Mouse (Mus musculus) MEL (cell line): ENCODE measurements around the gene Fbf1. TPM values are rescaled to one million over a fixed set of nuclear protein-coding genes. Genes with fewer than 3 reads are reported as not detected.
"Not testable (repeated sequence)": the region's sequence is repeated elsewhere in the genome, so short reads cannot be mapped to it uniquely, and the experiment has no call there.

Source experiments
- DNase-seq: peaks from one replicate; pipeline ENCODE4 v3.0.0; 2011; ENCODE audit warnings: low read depth, low spot score
- H3K27ac ChIP-seq: 2 replicates; pipeline ENCODE4 v1.5.1; 2012; ENCODE audit warnings: low read depth, mild to moderate bottlenecking, control low read depth, low read length, moderate library complexity; ENCODE audit not compliant: control insufficient read depth
- H3K27me3 ChIP-seq, 2 experiments: fragments of 150-350 bp in 1 of 2; sonication (generic) in 1 of 2; 2 replicates each; pipeline ENCODE4 v1.6.1; 2012; ENCODE audit warnings: low read length in 2 of 2, mild to moderate bottlenecking in 2 of 2, improper control_type of control experiment in 1 of 2, moderate library complexity in 1 of 2; ENCODE audit not compliant: insufficient read depth in 2 of 2, control insufficient read depth in 1 of 2
- H3K36me3 ChIP-seq, 2 experiments: 2 replicates each; pipeline ENCODE4 v1.6.1; 2012 to 2014; ENCODE audit warnings: low read length in 2 of 2, improper control_type of control experiment in 1 of 2, inconsistent platforms in 1 of 2, mild to moderate bottlenecking in 1 of 2; ENCODE audit not compliant: insufficient read depth in 2 of 2, control insufficient read depth in 1 of 2
- H3K4me1 ChIP-seq, 2 experiments: fragments of 150-350 bp in 1 of 2; sonication (generic) in 1 of 2; 2 replicates each; pipeline ENCODE4 v1.6.1; 2012; ENCODE audit warnings: low read length in 2 of 2, improper control_type of control experiment in 1 of 2, mild to moderate bottlenecking in 1 of 2; ENCODE audit not compliant: insufficient read depth in 2 of 2, control insufficient read depth in 1 of 2
- H3K4me3 ChIP-seq, 2 experiments: fragments of 150-350 bp in 1 of 2; sonication (generic) in 1 of 2; 2 replicates each; pipeline ENCODE4 v1.5.1; 2012; ENCODE audit warnings: low read depth in 2 of 2, low read length in 2 of 2, mild to moderate bottlenecking in 2 of 2, moderate library complexity in 2 of 2, control low read depth in 1 of 2, improper control_type of control experiment in 1 of 2; ENCODE audit not compliant: control insufficient read depth in 1 of 2, insufficient read depth in 1 of 2
- H3K79me2 ChIP-seq: 2 replicates; pipeline ENCODE4 v1.6.1; 2012; ENCODE audit warnings: mild to moderate bottlenecking, low read length, moderate library complexity; ENCODE audit not compliant: control insufficient read depth, poor library complexity, insufficient read depth
- H3K9ac ChIP-seq: 2 replicates; pipeline ENCODE4 v1.6.1; 2012; ENCODE audit warnings: low read depth, mild to moderate bottlenecking, control low read depth, low read length, moderate library complexity; ENCODE audit not compliant: control insufficient read depth, poor library complexity, severe bottlenecking
- H3K9me3 ChIP-seq: fragments of 150-350 bp; sonication (generic); replicated peaks from 2 replicates; pipeline ENCODE4 v1.6.1; 2012; ENCODE audit warnings: mild to moderate bottlenecking, low read length, improper control_type of control experiment, moderate library complexity; ENCODE audit not compliant: insufficient read depth
- CHD2 ChIP-seq: IDR thresholded peaks from 2 replicates; pipeline ENCODE4 v1.6.1; 2011; ENCODE audit warnings: low read length, improper control_type of control experiment
- CTCF ChIP-seq, 3 experiments: IDR thresholded peaks in 2 of 3; conservative IDR thresholded peaks in 1 of 3; 2 replicates each; pipeline ENCODE4 v1.5.1; 2011 to 2012; ENCODE audit warnings: low read length in 3 of 3, low read depth in 2 of 3, mild to moderate bottlenecking in 2 of 3, improper control_type of control experiment in 1 of 3, inconsistent platforms in 1 of 3, mixed read lengths in 1 of 3, moderate library complexity in 1 of 3; ENCODE audit not compliant: control insufficient read depth in 1 of 3, insufficient read depth in 1 of 3, poor library complexity in 1 of 3, severe bottlenecking in 1 of 3
- E2F4 ChIP-seq: IDR thresholded peaks from 2 replicates; pipeline ENCODE4 v1.6.1; 2011; ENCODE audit warnings: low read depth, low read length, improper control_type of control experiment, borderline replicate concordance
- GATA1 ChIP-seq: IDR thresholded peaks from 2 replicates; pipeline ENCODE4 v1.6.1; 2011; ENCODE audit warnings: low read depth, low read length, improper control_type of control experiment
- MYC ChIP-seq: IDR thresholded peaks from 2 replicates; pipeline ENCODE4 v1.6.1; 2011; ENCODE audit warnings: low read depth, mild to moderate bottlenecking, low read length, improper control_type of control experiment, moderate library complexity
- TBP ChIP-seq: IDR thresholded peaks from 2 replicates; pipeline ENCODE4 v1.8.0; 2011; ENCODE audit warnings: low read depth, low read length, improper control_type of control experiment
- USF1 ChIP-seq: IDR thresholded peaks from 2 replicates; pipeline ENCODE4 v1.6.1; 2014; ENCODE audit warnings: low read depth, mild to moderate bottlenecking, inconsistent platforms, low read length, improper control_type of control experiment, moderate library complexity
- polyA plus RNA-seq, 2 experiments: library from polyadenylated mRNA; stranded (reverse) in 1 of 2; unstranded in 1 of 2; fragments of >175 nt in 1 of 2; fragments of >200 nt in 1 of 2; gene quantifications; 2 replicates each; pipeline versions ENCODE4 v1.2.1 to v1.2.4; 2012; ENCODE audit warnings: low replicate concordance in 2 of 2, low read depth in 1 of 2; ENCODE audit not compliant: insufficient read length in 2 of 2, insufficient read depth in 1 of 2, missing spikeins in 1 of 2
- total RNA-seq: library from RNA; depleted of rRNA; stranded (reverse); fragments of 300-350 nt; gene quantifications from 2 replicates; pipeline ENCODE4 v1.2.3, GENCODE M21; 2012; rRNA removed

Fbf1 gene
- total and polyA plus RNA-seq, 3 experiments: 29.2 to 32.5 TPM; not detected in 1

- 0 out of 6 replicates have a peak, but pooled peaks of 1 of the 3 experiments have one; percentile 0 for TF ChIP-seq CTCF (IDR thresholded peaks at IDR 0.05 in 2 of 3, conservative IDR thresholded peaks at IDR 0.05 in 1 of 3; ENCODE audit: control insufficient read depth in 1 of 3, insufficient read depth in 1 of 3, low read depth in 2 of 3, low read length in 3 of 3, poor library complexity in 1 of 3, severe bottlenecking in 1 of 3)
- TF ChIP-seq E2F4: no peak
- TF ChIP-seq USF1: peak; percentile 94
- TF ChIP-seq CHD2: peak; percentile 74
- peak; percentile 98 for TF ChIP-seq GATA1
Measured at GRCm38 (mm10) chr11:116093771-116094565, 74.0 kb downstream of the Fbf1 start (continued).

GRCm38 (mm10) chr11:116092959-116093358 is 75.0 kb downstream of the Fbf1 start:
- H3K9me3 ChIP-seq, H3K9ac ChIP-seq, H3K27me3 ChIP-seq, H3K4me3 ChIP-seq, DNase-seq, H3K79me2 ChIP-seq: not testable (repeated sequence)
- peak overlapping the region; percentile 94 for H3K27ac ChIP-seq
- 0 out of 2 replicates have a peak, but pooled peaks have one; percentile 42 for TF ChIP-seq MYC
- TF ChIP-seq TBP: peak; percentile 94
- TF ChIP-seq CTCF (IDR thresholded peaks at IDR 0.05 in 2 of 3, conservative IDR thresholded peaks at IDR 0.05 in 1 of 3; ENCODE audit: control insufficient read depth in 1 of 3, insufficient read depth in 1 of 3, low read depth in 2 of 3, low read length in 3 of 3, poor library complexity in 1 of 3, severe bottlenecking in 1 of 3): 0 out of 6 replicates have a peak, but pooled peaks of 2 of the 3 experiments have one; percentile 9 to 25
- H3K36me3 ChIP-seq: peaks cover 0 to 30% of the 10 kb centered on the region in 2 experiments; a peak in 2 of 4 replicates
- peaks cover 17 to 27% of the 10 kb centered on the region in 2 experiments for H3K4me1 ChIP-seq

Other genes starting within 250 kb of the Fbf1 start
- 51.6 and 69.2 TPM in 2 replicates for gene Sap30bp, start 234.9 kb downstream of the Fbf1 start, total RNA-seq
- 10 to 100 TPM in 1 of 2 experiments, not detected in 1; 49.1 TPM for gene Sap30bp, start 234.9 kb downstream of the Fbf1 start, polyA plus RNA-seq
- gene Recql5, start 234.7 kb downstream of the Fbf1 start, total RNA-seq: 16.7 and 20.3 TPM in 2 replicates
- 10 to 100 TPM in 1 of 2 experiments, not detected in 1; 21.5 TPM for gene Recql5, start 234.7 kb downstream of the Fbf1 start, polyA plus RNA-seq
- gene Itgb4, start 193.5 kb downstream of the Fbf1 start, total RNA-seq: 0.39 and 0.69 TPM in 2 replicates
- under 1 TPM in 1 of 2 experiments, not detected in 1; 0.85 TPM for gene Itgb4, start 193.5 kb downstream of the Fbf1 start, polyA plus RNA-seq
- 253 and 322 TPM in 2 replicates for gene Galk1, start 155.4 kb downstream of the Fbf1 start, total RNA-seq
- gene Galk1, start 155.4 kb downstream of the Fbf1 start, polyA plus RNA-seq: 100 to 1,000 TPM in 1 of 2 experiments, not detected in 1; 326 TPM
- 451 and 498 TPM in 2 replicates for gene H3f3b, start 140.2 kb downstream of the Fbf1 start, total RNA-seq
- gene H3f3b, start 140.2 kb downstream of the Fbf1 start, polyA plus RNA-seq: 100 to 1,000 TPM in 1 of 2 experiments, 10 to 100 TPM in 1; 96.6 to 767 TPM
- 21.7 and 24.0 TPM in 2 replicates for gene Unk, start 137.8 kb downstream of the Fbf1 start, total RNA-seq
- gene Unk, start 137.8 kb downstream of the Fbf1 start, polyA plus RNA-seq: 10 to 100 TPM in 1 of 2 experiments, not detected in 1; 42.3 TPM
- gene Unc13d, start 90.2 kb downstream of the Fbf1 start, total RNA-seq: 146 and 176 TPM in 2 replicates
- gene Unc13d, start 90.2 kb downstream of the Fbf1 start, polyA plus RNA-seq: 100 to 1,000 TPM in 1 of 2 experiments, not detected in 1; 115 TPM
- 16.5 and 19.4 TPM in 2 replicates for gene Wbp2, start 81.2 kb downstream of the Fbf1 start, total RNA-seq
- 10 to 100 TPM in 1 of 2 experiments, not detected in 1; 75.8 TPM for gene Wbp2, start 81.2 kb downstream of the Fbf1 start, polyA plus RNA-seq
- 3.6 and 6.7 TPM in 2 replicates for gene Trim47, start 41.0 kb downstream of the Fbf1 start, total RNA-seq
- 1 to 10 TPM in 1 of 2 experiments, not detected in 1; 5.6 TPM for gene Trim47, start 41.0 kb downstream of the Fbf1 start, polyA plus RNA-seq
- 8.2 and 8.8 TPM in 2 replicates for gene Trim65, start 37.0 kb downstream of the Fbf1 start, total RNA-seq
- gene Trim65, start 37.0 kb downstream of the Fbf1 start, polyA plus RNA-seq: 10 to 100 TPM in 1 of 2 experiments, not detected in 1; 10.7 TPM
- gene Mrpl38, start 29.3 kb downstream of the Fbf1 start, total RNA-seq: 105 and 113 TPM in 2 replicates
- 100 to 1,000 TPM in 1 of 2 experiments, not detected in 1; 157 TPM for gene Mrpl38, start 29.3 kb downstream of the Fbf1 start, polyA plus RNA-seq
- gene Ten1, start 30.7 kb upstream of the Fbf1 start, total RNA-seq: 57.9 and 60.8 TPM in 2 replicates
- gene Ten1, start 30.7 kb upstream of the Fbf1 start, polyA plus RNA-seq: 10 to 100 TPM in 1 of 2 experiments, not detected in 1; 66.9 TPM
- gene Acox1, start 30.9 kb upstream of the Fbf1 start, total RNA-seq: 16.4 and 16.8 TPM in 2 replicates
- 10 to 100 TPM in 1 of 2 experiments, not detected in 1; 16.1 TPM for gene Acox1, start 30.9 kb upstream of the Fbf1 start, polyA plus RNA-seq
- gene Evpl, start 69.9 kb upstream of the Fbf1 start, total RNA-seq: 0.26 and 0.39 TPM in 2 replicates
- under 1 TPM in 1 of 2 experiments, not detected in 1; 0.78 TPM for gene Evpl, start 69.9 kb upstream of the Fbf1 start, polyA plus RNA-seq
- gene Srp68, start 106.1 kb upstream of the Fbf1 start, total RNA-seq: 163 and 180 TPM in 2 replicates
- gene Srp68, start 106.1 kb upstream of the Fbf1 start, polyA plus RNA-seq: 100 to 1,000 TPM; 146 to 228 TPM
- gene Galr2, start 112.8 kb upstream of the Fbf1 start, total RNA-seq: 0.20 and 0.35 TPM in 2 replicates
- 1 to 10 TPM in 1 of 2 experiments, not detected in 1; 1.2 TPM for gene Galr2, start 112.8 kb upstream of the Fbf1 start, polyA plus RNA-seq
- 41.0 and 49.0 TPM in 2 replicates for gene Exoc7, start 139.1 kb upstream of the Fbf1 start, total RNA-seq
- gene Exoc7, start 139.1 kb upstream of the Fbf1 start, polyA plus RNA-seq: 100 to 1,000 TPM in 1 of 2 experiments, 10 to 100 TPM in 1; 45.4 to 526 TPM
- gene Foxj1, start 167.2 kb upstream of the Fbf1 start, total RNA-seq: 0.08 TPM in 1 of 2 replicates, not detected in the other
- under 1 TPM in 1 of 2 experiments, not detected in 1; 0.07 TPM for gene Foxj1, start 167.2 kb upstream of the Fbf1 start, polyA plus RNA-seq
- 4.6 and 7.5 TPM in 2 replicates for gene Rnf157, start 244.9 kb upstream of the Fbf1 start, total RNA-seq
- 10 to 100 TPM in 1 of 2 experiments, not detected in 1; 10.9 TPM for gene Rnf157, start 244.9 kb upstream of the Fbf1 start, polyA plus RNA-seq